Mouse (Mus musculus) right cerebral cortex, postnatal 10 days (tissue): ENCODE results near the gene Nipa2.
"Not testable (repeated sequence)": the region's sequence is repeated elsewhere in the genome, so short reads cannot be mapped to it uniquely, and the experiment has no call there.

Experiments
- DNase-seq, 2 experiments: peaks; one replicate each; pipeline ENCODE4 v3.0.0; 2021; ENCODE audit warnings: low spot score in 2 of 2

The Nipa2 gene

DNA sequence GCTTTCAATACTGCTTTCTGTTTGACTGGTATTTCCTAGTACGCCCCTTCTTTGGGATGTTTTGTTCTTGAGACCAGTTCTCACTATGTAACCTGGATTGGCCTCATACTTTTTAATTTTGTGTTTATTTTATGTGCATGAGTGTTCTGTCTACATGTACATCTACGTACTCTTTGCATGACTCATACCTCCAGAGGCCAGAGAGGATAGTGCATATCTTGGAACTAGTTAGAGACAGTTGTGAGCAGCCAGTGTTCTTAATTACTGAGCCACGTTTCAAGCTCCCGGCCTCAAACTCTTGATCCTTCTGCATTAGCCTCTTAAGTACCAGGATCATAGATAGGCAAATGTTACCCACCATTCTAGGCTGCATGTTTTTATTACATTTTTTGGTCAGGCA lies 23.9 kb downstream of the Nipa2 start:
- no peak for DNase-seq

DNA sequence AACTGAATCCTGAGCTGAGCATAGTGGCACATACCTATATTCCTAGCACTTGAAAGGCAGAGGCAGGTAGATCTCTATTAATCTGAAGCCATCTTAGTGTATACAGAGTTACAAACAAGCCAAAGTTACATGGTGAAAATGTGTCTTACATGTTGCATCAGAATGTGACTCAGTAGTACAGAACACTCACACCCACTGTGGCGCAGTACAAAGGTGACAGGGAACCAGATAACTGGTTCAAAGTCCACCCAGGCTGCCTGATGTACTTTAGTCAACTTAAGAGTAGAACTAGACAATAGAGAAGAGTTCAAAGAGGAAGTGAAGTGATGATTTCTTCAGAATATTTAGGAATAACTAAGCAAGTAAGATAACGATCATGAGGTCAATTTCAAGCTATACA lies 27.3 kb downstream of the Nipa2 start:
- no peak for DNase-seq

DNA sequence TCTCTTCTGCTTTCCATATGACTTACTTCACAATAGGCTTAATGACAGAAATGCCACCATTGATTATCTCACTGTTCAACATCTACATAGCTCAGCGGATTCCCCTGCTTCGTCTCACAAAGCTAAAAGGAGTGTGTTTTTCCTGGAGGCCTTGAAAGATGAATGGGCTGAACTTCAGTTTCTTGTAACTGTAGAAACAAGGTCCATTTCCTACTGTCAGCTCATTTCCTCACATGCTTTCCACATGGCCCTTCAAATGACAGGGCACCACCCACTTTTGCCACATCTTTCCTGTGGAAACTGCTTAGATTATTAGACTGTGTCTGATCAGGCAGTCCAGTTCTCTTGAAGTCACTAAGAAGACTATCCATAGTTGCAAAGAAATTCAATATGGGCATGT lies 33.6 kb downstream of the Nipa2 start:
- DNase-seq = no peak

DNA sequence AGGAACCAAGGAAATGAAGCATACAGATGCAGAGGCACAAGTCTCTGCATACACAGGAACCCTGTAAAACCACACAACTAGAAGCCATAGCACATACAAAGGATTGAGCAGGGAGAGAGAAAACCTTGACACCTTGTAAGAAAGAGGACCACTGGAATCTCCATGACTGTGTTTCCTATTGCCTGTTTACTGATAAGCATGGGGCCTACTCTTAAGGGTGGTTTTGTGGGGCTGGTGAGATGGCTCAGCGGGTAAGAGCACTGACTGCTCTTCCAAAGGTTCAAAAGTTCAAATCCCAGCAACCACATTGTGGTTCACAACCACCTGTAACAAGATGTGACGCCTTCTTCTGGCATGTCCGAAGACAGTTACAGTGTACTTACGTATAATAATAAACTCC lies 35.0 kb downstream of the Nipa2 start:
- DNase-seq = no peak

DNA sequence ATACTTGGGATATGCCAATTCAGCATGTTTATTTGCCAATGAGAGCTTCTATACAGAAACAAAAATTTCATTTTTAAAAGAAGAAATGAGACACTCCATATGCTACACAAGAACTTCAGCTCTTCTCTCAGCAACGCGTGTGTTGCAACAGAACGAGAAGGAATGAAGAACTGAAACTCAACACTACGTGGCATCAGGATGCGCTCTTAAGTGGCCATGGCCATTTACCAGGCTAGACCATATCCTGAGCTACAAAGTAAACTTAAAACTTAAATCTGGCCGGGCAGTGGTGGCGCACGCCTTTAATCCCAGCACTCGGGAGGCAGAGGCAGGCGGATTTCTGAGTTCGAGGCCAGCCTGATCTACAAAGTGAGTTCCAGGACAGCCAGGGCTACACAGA lies 43.9 kb downstream of the Nipa2 start:
- not testable (repeated sequence) for DNase-seq

DNA sequence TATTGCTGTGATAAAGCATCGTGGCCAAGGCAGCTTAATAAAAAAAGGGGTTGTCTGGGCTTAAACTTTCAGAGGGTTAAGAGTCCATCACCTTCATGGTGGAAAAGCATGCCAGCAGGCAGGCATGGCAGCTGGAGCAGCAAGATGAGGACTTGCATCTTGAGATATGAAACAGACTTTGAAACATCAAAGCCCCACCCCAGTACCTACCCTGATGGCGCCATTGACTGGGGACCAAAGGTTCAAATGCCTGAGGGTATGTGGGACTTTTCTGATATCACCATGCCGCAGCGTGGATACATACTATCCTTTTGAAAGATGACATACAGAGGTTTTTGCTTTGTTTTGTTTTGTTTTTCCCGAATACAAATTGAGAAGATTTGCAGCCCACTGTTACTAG lies 50.2 kb downstream of the Nipa2 start:
- DNase-seq = no peak

DNA sequence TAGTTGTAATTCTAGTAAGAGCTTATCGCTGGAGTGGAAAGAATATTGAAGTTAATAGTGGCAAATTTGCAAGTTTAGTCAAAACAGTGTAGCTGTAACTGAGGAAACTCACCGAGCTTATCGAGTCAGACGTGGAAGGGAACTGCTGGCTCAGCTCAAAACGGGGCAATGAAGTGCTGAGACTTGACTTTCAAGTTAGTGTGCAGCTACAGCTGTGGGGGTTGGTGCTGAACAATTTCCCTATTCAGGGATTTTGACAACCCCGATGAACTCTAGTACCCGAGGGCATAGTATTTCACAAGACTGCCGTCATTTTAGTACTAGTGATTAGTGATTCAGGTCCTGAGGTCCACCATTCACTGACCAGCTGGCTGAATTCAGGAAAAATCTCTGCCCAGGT lies 50.9 kb downstream of the Nipa2 start:
- peak; percentile 60 to 66 for DNase-seq

DNA sequence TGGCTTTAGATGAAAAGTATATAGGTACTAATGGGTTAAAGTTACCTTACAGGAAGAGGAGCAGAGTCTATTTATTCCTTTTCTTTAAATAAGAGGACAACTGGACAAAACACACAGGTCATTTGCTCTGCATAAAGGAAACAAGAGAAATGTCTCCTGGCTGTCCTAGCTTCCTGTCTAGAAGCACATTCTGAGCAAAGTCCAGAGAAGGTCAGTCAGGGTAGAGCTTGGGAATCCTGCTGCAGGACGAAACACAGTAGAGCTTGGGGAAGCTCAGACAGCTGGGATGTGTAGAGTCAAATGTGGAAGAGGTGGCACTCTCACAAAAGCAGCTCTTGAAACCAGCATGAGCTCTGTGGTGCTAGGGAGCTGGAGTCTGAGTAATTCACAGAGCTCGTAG lies 51.9 kb downstream of the Nipa2 start:
- no peak for DNase-seq

DNA sequence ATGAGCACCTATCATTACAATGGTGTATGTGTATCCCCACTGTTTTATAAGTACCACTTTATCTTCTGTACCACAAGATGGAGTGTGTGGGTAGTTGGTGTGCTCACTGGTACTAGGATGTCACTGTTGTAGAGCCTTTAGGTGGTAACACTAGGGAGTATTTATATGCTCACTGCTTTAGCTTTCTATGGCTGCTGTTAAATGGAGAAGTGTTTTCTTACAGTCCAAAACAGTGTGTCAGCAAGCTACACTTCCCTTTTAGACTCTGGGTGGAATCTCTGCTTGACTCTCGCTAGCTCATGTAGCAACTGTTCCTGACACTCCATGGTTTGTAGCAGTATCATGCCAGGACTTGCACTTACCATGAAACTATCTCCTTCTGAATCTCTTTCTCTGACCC lies 52.8 kb downstream of the Nipa2 start:
- DNase-seq = no peak

DNA sequence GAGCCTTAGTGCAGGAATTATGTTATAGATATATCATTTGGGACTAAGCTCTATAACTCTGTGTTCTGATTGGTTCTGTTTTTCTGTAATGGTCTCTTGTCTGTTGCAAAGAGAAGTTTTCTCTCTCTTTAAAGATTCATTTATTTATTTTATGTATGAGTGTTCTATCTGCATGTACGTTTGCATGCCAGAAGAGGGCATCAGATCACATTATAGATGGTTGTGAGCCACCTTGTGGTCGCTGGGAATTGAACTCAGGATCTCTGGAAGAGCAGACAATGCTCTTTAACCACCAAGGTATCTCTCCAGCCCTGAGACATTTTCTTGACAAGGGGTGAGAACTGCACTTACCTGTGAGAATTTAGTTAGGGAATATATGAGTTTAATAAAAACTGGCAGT lies 56.8 kb downstream of the Nipa2 start:
- DNase-seq = no peak

DNA sequence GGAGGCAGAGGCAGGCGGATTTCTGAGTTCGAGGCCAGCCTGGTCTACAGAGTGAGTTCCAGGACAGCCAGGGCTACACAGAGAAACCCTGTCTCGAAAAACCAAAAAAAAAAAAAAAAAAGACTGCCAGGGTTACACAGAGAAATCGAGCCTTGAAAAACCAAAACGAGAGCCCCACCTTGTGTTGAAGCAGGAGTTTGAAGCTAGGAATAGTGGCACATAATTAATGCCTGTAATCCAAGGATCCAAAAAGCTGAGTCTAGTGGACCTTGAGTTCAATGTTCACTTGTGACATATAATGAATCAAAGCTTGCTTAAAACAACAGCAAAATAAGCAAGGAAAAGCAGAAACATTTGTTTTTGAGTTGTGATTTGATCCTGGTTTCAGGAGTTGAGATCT lies 58.5 kb downstream of the Nipa2 start:
- DNase-seq = no peak

DNA sequence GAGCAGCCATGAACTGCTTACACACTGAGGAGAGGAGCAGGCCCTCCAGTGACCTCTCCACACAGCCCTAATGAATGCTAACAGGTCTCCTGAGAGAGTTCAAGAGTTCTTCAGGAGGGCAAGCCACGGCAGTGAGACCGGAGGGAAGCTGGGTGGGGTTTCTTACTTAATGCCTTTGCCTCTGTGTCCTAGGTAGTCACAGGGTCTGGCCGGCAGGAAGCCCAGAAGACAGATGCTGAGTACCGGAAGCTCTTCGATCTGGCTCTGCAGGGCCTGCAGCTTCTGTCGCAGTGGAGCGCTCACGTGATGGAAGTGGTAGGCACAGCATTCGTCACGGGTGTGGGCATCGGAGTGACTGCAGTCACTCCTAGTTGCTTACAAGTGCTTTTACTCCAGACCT lies 70.5 kb downstream of the Nipa2 start:
- DNase-seq = no peak

DNA sequence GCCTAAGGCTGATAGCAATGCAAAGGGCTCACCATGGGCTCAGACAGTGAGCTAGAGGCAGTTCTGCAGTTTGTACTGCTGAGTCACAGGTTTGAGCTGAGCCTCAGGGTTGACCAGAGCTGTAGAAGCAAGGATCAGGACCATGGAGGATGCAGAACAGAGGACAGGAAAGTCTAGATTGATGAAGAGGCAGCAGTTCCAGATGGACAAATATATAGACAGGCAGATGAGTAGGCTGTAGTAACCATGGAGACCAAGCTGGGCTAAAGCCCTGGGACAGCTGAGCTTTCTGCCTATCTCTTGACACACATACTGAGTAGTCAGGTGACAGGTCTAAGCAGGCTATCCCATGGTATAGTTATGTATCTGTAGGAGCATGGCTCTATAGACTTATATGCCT lies 71.5 kb downstream of the Nipa2 start:
- no peak for DNase-seq

DNA sequence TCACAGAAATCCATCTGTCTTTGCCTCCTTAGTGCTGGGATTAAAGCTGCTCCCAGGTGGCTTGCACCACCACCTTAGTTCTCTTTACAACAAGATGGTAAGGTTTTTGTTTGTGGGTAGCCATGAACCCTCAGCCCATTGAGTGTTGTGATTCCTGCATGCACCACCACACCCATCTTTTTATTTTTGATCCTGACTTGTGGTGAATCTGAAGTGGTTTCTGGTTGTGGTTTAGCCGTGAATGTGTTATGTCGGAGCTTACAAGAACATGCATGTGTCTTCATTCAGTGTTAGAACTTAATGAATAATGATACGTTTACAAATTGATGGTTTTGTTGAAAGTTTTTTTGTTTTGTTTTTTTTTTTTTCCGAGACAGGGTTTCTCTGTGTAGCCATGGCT lies 72.3 kb downstream of the Nipa2 start:
- DNase-seq = no peak

DNA sequence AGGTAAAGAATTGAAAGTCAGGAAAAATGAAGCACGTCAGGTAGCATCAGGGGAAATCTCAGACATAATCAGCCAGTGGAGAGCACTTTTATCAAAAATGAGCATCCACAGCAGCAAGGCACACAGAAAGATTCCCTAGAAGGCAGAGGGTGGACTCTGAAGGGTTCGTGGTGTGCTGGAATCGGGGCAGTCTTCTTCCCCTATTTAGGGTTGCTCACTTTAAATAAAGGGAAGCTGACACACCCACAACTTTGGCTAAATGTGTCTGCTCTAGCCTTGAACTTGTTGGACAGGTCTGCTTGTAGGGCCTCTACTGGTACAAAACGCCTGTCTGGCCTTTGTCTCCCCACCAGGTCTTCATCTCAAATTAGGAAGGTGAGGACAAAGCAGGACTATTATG lies 73.7 kb downstream of the Nipa2 start:
- DNase-seq = no peak
